Mouse (Mus musculus) liver, embryonic 16.5 days (tissue): ENCODE measurements around the gene Zbtb12. TPM values are rescaled to one million over a fixed set of nuclear protein-coding genes. Genes with fewer than 3 reads are reported as not detected.
A peak's percentile ranks its signal among the peaks of the same experiment; 100 is the strongest.

Experiments
- ATAC-seq: fragments of 200-750 bp; cut with Nextera tagmentation; 2 replicates; pipeline ENCODE4 v1.8.0; 2017; ENCODE audit warnings: low read depth, mild to moderate bottlenecking, moderate number of reproducible peaks, moderate library complexity
- H3K27ac ChIP-seq: fragments of 300-500 bp; sonication (generic); 2 replicates; pipeline ENCODE4 v1.5.1; 2014; ENCODE audit warnings: mild to moderate bottlenecking, low read length
- H3K27me3 ChIP-seq: fragments of 300-500 bp; sonication (generic); 2 replicates; pipeline ENCODE4 v1.6.1; 2014; ENCODE audit warnings: low read depth, low read length, mixed read lengths; ENCODE audit not compliant: control insufficient read depth, insufficient read depth
- H3K36me3 ChIP-seq: fragments of 300-500 bp; sonication (generic); 2 replicates; pipeline ENCODE4 v1.6.1; 2014; ENCODE audit warnings: mild to moderate bottlenecking; ENCODE audit not compliant: control insufficient read depth, insufficient read depth
- H3K4me1 ChIP-seq: fragments of 300-500 bp; sonication (generic); 2 replicates; pipeline ENCODE4 v1.6.1; 2014; ENCODE audit warnings: low read depth, low read length, mixed read lengths; ENCODE audit not compliant: control insufficient read depth
- H3K4me2 ChIP-seq: fragments of 300-500 bp; sonication (generic); 2 replicates; pipeline ENCODE4 v1.6.1; 2014; ENCODE audit warnings: low read depth, low read length, mixed read lengths
- H3K4me3 ChIP-seq: fragments of 300-500 bp; sonication (generic); 2 replicates; pipeline ENCODE4 v1.5.1; 2014; ENCODE audit warnings: low read depth, mild to moderate bottlenecking, low read length
- H3K9ac ChIP-seq: fragments of 300-500 bp; sonication (generic); 2 replicates; pipeline ENCODE4 v1.6.1; 2014; ENCODE audit warnings: low read depth, low read length
- H3K9me3 ChIP-seq: fragments of 300-500 bp; sonication (generic); replicated peaks from 2 replicates; pipeline ENCODE4 v1.6.1; 2016; ENCODE audit warnings: low read length; ENCODE audit not compliant: control insufficient read depth
- WGBS: fragments of 180-500 bp; shearing (Covaris S2); extraction: QIAGEN DNeasy Blood & Tissue Kit; methylation state at CpG from one replicate; pipeline ENCODE4 v1.1.7; 2014; ENCODE audit not compliant: insufficient replicate concordance; 5-methylcytosine and 5-hydroxymethylcytosine counted together
- polyA plus RNA-seq: library from polyadenylated mRNA; unstranded; fragments of >200 nt; fragmentation: Nextera tagmentation; extraction: Ambion mirVana; gene quantifications from 2 replicates; pipeline ENCODE4 v1.2.1, GENCODE M21; 2015

Gene Zbtb12
- polyA plus RNA-seq, 1 experiment from 2014 or later = 0.37 TPM

GRCm38 (mm10) chr17:34861704-34862415, 17.4 kb upstream of the Zbtb12 start:
- Histone ChIP-seq H3K4me2 (peak overlapping the region; percentile 43), H3K9ac (peak overlapping the region; percentile 33), H3K36me3 (peaks cover 2% of the 10 kb centered on the region; the same call in 1 of the 2 replicates), H3K4me1 (peaks cover 4% of the 10 kb centered on the region; the same call in 1 of the 2 replicates), H3K9me3 (no peaks in the 10 kb centered on the region), H3K27ac (peak overlapping the region; percentile 77), H3K27me3 (no peaks in the 10 kb centered on the region), H3K4me3 (peak overlapping the region; percentile 54)
- WGBS = 47% methylated on average over 13 of the region's 13 CpGs
- ATAC-seq = peak; percentile 83

GRCm38 (mm10) chr17:34862416-34863081, 16.7 kb upstream of the Zbtb12 start, which contains the start of gene Cfb:
Cfb (minus strand) TSS chr17:34862518.
- Histone ChIP-seq H3K4me2 (peak within 1 kb of the TSS; percentile 43), H3K9ac (peak within 1 kb of the TSS; percentile 33), H3K9me3 (no peaks in the 10 kb centered on the region), H3K36me3 (no peaks in the 10 kb centered on the region), H3K4me1 (peaks cover 4% of the 10 kb centered on the region; the same call in 1 of the 2 replicates), H3K27me3 (no peaks in the 10 kb centered on the region), H3K27ac (peak within 1 kb of the TSS; percentile 77), H3K4me3 (peak within 1 kb of the TSS; percentile 54)
- peak; percentile 73 for ATAC-seq
- WGBS = 36% methylated on average over 8 of the region's 8 CpGs

GRCm38 (mm10) chr17:34865981-34866380, 13.3 kb upstream of the Zbtb12 start:
- no peak overlapping the region for H3K27ac ChIP-seq
- no peaks in the 10 kb centered on the region; the same call in 1 of the 2 replicates for H3K4me1 ChIP-seq
- no peak overlapping the region for H3K4me3 ChIP-seq
- no peak overlapping the region for H3K4me2 ChIP-seq
- no peaks in the 10 kb centered on the region for H3K9me3 ChIP-seq
- H3K27me3 ChIP-seq = no peaks in the 10 kb centered on the region
- no peaks in the 10 kb centered on the region for H3K36me3 ChIP-seq
- no peak overlapping the region for H3K9ac ChIP-seq
- 52% methylated on average over 7 of the region's 7 CpGs for WGBS
- ATAC-seq = no peak

- Histone ChIP-seq H3K36me3 (no peaks in the 10 kb centered on the region), H3K27ac (no peak overlapping the region), H3K4me3 (no peak overlapping the region), H3K4me1 (no peaks in the 10 kb centered on the region), H3K9me3 (no peaks in the 10 kb centered on the region), H3K4me2 (no peak overlapping the region), H3K9ac (no peak overlapping the region), H3K27me3 (no peaks in the 10 kb centered on the region)
- ATAC-seq = no peak
- WGBS = 72% methylated on average over 6 of the region's 6 CpGs
Observed at GRCm38 (mm10) chr17:34874321-34874720, 5.0 kb upstream of the Zbtb12 start.

GRCm38 (mm10) chr17:34881166-34881565, 1.9 kb downstream of the Zbtb12 start:
- Histone ChIP-seq H3K9ac (no peak overlapping the region), H3K27ac (no peak overlapping the region), H3K4me2 (peak overlapping the region; percentile 51), H3K27me3 (no peaks in the 10 kb centered on the region), H3K36me3 (no peaks in the 10 kb centered on the region), H3K4me3 (peak overlapping the region; percentile 46), H3K4me1 (peaks cover 2% of the 10 kb centered on the region), H3K9me3 (no peaks in the 10 kb centered on the region)
- ATAC-seq = no peak

GRCm38 (mm10) chr17:34881683-34882310, 2.5 kb downstream of the Zbtb12 start, which contains the start of gene Gm20547:
Gm20547 (minus strand) TSS chr17:34882042.
- Histone ChIP-seq H3K9me3 (no peaks in the 10 kb centered on the region), H3K4me2 (peak within 1 kb of the TSS; percentile 51), H3K9ac (peak within 1 kb of the TSS; percentile 12; the same call in 1 of the 2 replicates), H3K27me3 (no peaks in the 10 kb centered on the region), H3K36me3 (no peaks in the 10 kb centered on the region), H3K4me1 (peaks cover 2% of the 10 kb centered on the region), H3K4me3 (peak within 1 kb of the TSS; percentile 46), H3K27ac (peak within 1 kb of the TSS; percentile 75)
- ATAC-seq = peak; percentile 72
- WGBS = 23% methylated on average over 15 of the region's 15 CpGs

- no peak for ATAC-seq
- Histone ChIP-seq H3K9ac (no peak overlapping the region), H3K4me2 (no peak overlapping the region), H3K9me3 (no peaks in the 10 kb centered on the region), H3K4me3 (no peak overlapping the region), H3K27me3 (no peaks in the 10 kb centered on the region), H3K4me1 (peaks cover 2% of the 10 kb centered on the region), H3K36me3 (no peaks in the 10 kb centered on the region), H3K27ac (no peak overlapping the region)
- 49% methylated on average over 3 of the region's 3 CpGs for WGBS
Observed at GRCm38 (mm10) chr17:34883332-34883731, 4.0 kb downstream of the Zbtb12 start.

GRCm38 (mm10) chr17:34884704-34885103, 5.4 kb downstream of the Zbtb12 start:
- Histone ChIP-seq H3K9me3 (no peaks in the 10 kb centered on the region), H3K36me3 (no peaks in the 10 kb centered on the region), H3K4me2 (no peak overlapping the region), H3K27ac (no peak overlapping the region), H3K9ac (no peak overlapping the region), H3K27me3 (no peaks in the 10 kb centered on the region), H3K4me3 (no peak overlapping the region), H3K4me1 (peaks cover 2% of the 10 kb centered on the region)
- WGBS = 37% methylated on average over 6 of the region's 6 CpGs
- ATAC-seq = no peak
